Mouse (Mus musculus) stomach, adult 2 months (tissue): ENCODE measurements around the gene Arhgap6. TPM values are rescaled to one million over a fixed set of nuclear protein-coding genes. Genes with fewer than 3 reads are reported as not detected.

ENCODE experiments used
- polyA plus RNA-seq: library from polyadenylated mRNA; depleted of rRNA; stranded (reverse); fragments of >200 nt; gene quantifications from 2 replicates; pipeline ENCODE4 v1.2.3, GENCODE M21; 2012; rRNA removed

The Arhgap6 gene
- 0.74 and 0.87 TPM in 2 replicates for polyA plus RNA-seq

GRCm38 (mm10) chrX:168794974-168795858 is at the start of gene Arhgap6:
TSS of gene Arhgap6 (plus strand) at chrX:168795099.

GRCm38 (mm10) chrX:169187100-169187499 is 392.2 kb downstream of the Arhgap6 start, which contains the start of gene Amelx:
TSS of gene Amelx (minus strand) at chrX:169187200.

GRCm38 (mm10) chrX:169319945-169320667 is 525.2 kb downstream of the Arhgap6 start, which contains the start of gene Hccs:
TSS of gene Hccs (minus strand) at chrX:169320372.

Other genes with a start within 250 kb of the Arhgap6 start
- 0.01 and 0.02 TPM in 2 replicates for gene Frmpd4, start 217.9 kb upstream of the Arhgap6 start, polyA plus RNA-seq
- gene Msl3, start 121.2 kb upstream of the Arhgap6 start, polyA plus RNA-seq = 3.6 and 4.2 TPM in 2 replicates